Comparison of ENCODE assay signal across 10 mouse cellular contexts in genomic region chrX:6448001-6448400, GRCm38 (mm10). TPM values are rescaled to one million over a fixed set of nuclear protein-coding genes. Genes with fewer than 3 reads are reported as not detected.
A peak's percentile ranks its signal among the peaks of the same experiment; 100 is the strongest.
DNase-seq lines count a peak whose midpoint lies in the region; ATAC-seq and TF ChIP-seq lines count a peak whose summit lies in the region.
"Had no signal": no experiment of that assay in that cellular context is flagged by ENCODE, and none has a peak within 500 bp of the region (broad histone marks: within the 10 kb centered on the region; RNA-seq: fewer than 3 reads in every experiment).

No protein-coding gene starts in this region.

- no peak overlapping the region for H3K27ac ChIP-seq in gastrocnemius, adult 2 months
- H3K27ac ChIP-seq: limb, embryonic 13.5 days; midbrain, embryonic 12.5 days had no signal

- no peak for TF ChIP-seq CTCF in gastrocnemius, adult 2 months (IDR thresholded peaks at IDR 0.05)
- no peak for TF ChIP-seq CTCF in brain, embryonic 14.5 days (IDR thresholded peaks at IDR 0.05; ENCODE audit: borderline replicate concordance, extremely low read depth, insufficient read depth, insufficient read length)

- intact Hi-C loops in gastrocnemius, adult 2 months (cut with DNase I) = no loop called here

- TF ChIP-seq POLR2A in brain, embryonic 14.5 days (IDR thresholded peaks at IDR 0.05; ENCODE audit: borderline replicate concordance, extremely low read depth, insufficient read depth, insufficient read length, poor library complexity, severe bottlenecking) = no peak

- no peak overlapping the region for H3K4me3 ChIP-seq in gastrocnemius, adult 2 months
- H3K4me3 ChIP-seq: limb, embryonic 13.5 days; midbrain, embryonic 12.5 days had no signal

- ATAC-seq in monocyte, adult 5-6 weeks (replicated peaks; ENCODE audit: insufficient number of reproducible peaks, low FRiP score, low TSS enrichment, poor library complexity, severe bottlenecking) = no peak

- peak; percentile 4 for DNase-seq in gastrocnemius, postnatal 10 days
- no peak for DNase-seq in gastrocnemius, adult 2 months
- DNase-seq in Muller cell, postnatal 12 days (ENCODE audit: inconsistent ontology term) = peak; percentile 80
- DNase-seq in brain, embryonic 14.5 days (ENCODE audit: low read depth) = peak; percentile 65
- peak; percentile 42 for DNase-seq in layer of hippocampus, adult 9-11 months
- no peak for DNase-seq in spleen, postnatal 4 days (ENCODE audit: low spot score in 2 of 2)
- no peak for DNase-seq in ovary, postnatal 14 days (ENCODE audit: low spot score)

RNA-seq across cellular contexts. Expression of gene Shroom4, which starts 48.3 kb away (rescaled TPM):
- total RNA-seq in gastrocnemius, postnatal 10 days (2021) = 1 to 10 TPM; 7.4 to 7.7 TPM
- total RNA-seq in gastrocnemius, adult 2 months (2021) = 1 to 10 TPM; 4.3 to 5.7 TPM
- polyA plus RNA-seq in brain, embryonic 14.5 days (2012; rRNA removed) = 1.6 and 3.7 TPM in 2 replicates
- 0.19 TPM in 1 of 3 replicates, not detected in the others for total RNA-seq in monocyte, adult 5-6 weeks (2017)

Comparison
In these comparisons a context has a peak if more than half of its experiments do, and no peak if none do; other contexts are left out.
1. DNase-seq: peak in gastrocnemius, postnatal 10 days (single experiment), Muller cell, postnatal 12 days (single experiment), brain, embryonic 14.5 days (single experiment) and layer of hippocampus, adult 9-11 months (single experiment); none in gastrocnemius, adult 2 months (single experiment), spleen, postnatal 4 days (0 of 2) and ovary, postnatal 14 days (single experiment).